Mouse (Mus musculus): ENCODE measurements around the gene Pld1.

DNA sequence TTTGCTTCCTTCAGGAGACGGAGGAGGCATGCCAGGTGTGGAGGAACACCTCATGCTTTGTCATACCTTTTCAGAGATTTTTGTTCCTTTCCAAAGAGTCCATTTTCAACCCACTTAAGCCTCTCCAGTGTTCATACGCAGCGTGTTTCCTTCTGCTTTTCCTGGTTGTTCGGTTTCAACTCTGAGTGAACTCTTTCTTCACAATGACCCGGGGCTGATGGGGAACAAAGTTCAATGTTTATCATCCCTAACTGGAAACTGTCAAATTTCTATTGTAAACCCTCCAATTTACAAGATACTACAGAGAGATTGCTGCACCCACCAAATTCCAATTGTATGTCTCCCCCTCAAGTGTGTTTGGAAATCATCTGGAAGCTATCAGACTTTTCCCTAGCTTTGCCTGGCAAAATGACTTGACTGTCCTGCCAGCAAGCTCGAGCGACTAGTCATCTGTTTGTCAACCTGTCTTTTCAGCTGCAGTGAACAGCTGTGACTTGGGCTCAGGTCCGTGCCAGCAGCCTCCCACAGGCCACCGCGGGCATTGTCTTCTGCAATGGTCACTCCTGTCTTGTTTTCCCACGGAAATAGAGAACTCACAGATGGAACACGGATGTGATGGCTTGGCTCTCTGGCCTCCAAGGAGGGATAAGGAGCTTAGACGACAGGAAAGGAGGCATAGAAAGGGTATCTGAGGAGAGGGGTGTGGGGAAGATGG lies 39.3 kb upstream of the Pld1 start:
- TF ChIP-seq TAL1 (IDR thresholded peaks at IDR 0.05; ENCODE audit: low read length): no peak
- no peak for TF ChIP-seq GATA1 (IDR thresholded peaks at IDR 0.05; ENCODE audit: low read length)
